Mouse (Mus musculus) left cerebral cortex, adult 11 months (tissue): ENCODE data around the gene Ift140.

ENCODE experiments used
- DNase-seq: peaks from one replicate; pipeline ENCODE4 v3.0.0; 2022; ENCODE audit warnings: low spot score

The Ift140 gene

DNA sequence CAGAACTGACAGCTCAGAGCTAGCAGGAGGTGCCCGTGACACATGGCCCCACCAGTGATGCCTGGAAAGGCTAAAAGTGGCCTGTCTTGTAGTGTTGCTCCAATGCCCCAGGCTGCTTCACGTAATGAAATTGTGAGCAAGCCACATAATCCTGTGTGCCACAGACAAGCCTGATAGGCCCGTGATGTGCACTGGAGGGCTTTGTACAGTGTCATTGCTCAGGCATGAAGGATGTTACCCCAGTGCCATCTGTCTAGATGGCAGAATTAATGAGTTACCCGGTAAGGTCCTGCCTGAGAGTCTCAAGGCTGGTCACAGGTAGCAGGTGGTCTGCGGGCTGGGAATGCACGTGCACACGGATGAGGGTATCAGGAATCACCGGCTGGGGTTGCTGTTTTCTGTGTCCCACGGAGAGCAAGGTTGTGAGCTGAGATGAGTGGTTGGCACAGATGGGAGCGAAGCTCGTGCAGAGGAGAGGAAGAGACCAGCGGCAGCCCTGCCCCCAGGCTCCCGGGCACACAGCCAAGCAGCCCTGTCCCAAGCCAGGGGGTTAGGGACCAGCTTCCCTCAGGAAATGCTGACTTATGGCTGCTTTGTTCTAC is 62.0 kb downstream of the Ift140 start:
- DNase-seq = no peak

DNA sequence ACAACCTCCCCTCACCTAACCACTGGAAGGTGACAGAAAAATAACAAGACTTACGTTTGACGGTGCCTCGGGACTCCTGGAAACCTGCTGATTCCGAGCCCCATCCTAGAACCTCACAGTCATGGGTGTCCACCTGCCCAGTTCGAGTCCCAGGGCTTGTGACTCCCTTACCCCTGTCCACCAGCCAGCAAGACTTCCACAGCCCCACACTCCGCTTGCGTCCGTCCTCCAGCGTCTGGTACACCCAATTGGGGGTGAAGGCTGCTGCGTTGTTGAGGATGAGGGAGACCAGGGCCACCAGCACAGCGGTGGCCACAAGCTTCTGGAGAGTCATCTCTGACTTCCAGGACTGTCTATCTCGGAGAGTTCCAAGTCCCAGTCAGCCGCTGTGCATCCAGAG is 64.3 kb downstream of the Ift140 start:
- DNase-seq = no peak

DNA sequence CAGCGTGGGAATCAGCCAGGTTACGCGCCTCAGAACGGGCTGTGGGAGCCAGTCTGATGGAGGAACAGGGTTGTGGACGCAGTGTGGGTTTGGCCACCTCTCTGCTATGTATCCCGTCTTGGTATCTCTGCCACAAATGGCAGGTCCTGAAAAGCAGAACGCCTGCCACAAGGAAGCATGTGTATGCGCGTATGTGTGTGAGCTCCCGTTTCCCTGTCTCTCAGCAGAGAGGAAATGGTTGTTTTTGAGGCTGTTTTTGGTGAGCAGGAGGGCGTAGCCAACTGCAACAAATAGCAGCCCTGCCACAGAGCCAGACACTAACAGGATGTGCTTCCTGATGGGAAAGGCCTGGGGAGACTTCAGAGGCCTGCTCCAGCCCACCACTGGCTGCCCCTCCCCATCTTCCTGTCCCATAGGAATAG is 65.1 kb downstream of the Ift140 start:
- no peak for DNase-seq

DNA sequence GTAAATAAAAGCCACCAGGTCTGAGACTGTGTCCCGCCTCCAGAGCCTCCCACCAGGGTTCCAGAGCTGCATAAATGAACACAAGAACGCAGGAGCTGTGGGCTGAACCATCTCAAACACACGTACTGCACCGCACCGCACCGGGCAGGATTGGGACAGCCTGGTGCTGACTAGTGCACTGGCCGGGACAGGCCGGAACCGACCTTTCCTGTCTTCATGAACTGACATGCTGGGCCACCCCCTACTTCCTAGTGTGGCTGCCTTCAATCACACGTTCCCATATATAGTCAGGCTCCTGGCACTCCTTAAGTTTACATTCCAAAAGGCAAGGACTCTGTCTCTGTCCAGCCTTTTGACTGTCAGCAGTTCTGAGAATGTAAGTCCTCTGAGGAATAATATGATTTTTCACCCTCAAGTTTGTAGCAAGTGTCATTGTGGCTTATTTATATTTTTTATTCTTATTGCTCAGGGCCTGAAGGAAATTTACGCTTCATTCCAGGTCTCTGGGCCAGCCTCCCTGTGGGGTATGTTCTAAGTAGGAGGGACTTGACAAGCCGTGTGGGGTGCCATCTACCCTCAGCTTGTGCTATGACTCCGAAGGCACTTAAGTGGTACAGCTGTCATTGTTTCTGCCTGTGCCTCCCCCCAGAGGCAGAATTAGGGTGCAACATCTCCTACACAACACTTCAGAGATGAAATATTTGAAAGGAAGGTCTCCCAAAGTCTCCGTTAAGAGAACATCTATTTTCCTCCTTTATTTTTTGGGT is 66.4 kb downstream of the Ift140 start:
- no peak for DNase-seq

DNA sequence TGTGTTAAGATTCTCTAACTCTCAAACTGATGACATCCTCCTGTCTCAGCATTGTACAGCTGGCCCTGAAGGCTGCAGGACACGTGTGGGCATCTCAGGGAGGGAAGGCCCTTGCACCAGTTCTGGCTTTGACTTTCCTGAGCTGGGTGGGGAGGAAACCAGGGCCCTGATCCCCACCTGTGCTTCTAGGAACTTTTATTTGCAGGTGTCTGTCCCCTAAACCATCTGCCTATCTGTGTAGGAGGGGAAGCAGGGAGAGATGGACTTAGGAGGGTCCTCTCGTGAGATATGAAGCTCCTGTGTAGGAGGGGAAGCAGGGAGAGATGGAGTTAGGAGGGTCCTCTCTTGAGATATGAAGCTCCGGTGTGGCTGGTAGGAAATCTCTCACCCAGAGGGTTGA is 67.0 kb downstream of the Ift140 start:
- DNase-seq = no peak

DNA sequence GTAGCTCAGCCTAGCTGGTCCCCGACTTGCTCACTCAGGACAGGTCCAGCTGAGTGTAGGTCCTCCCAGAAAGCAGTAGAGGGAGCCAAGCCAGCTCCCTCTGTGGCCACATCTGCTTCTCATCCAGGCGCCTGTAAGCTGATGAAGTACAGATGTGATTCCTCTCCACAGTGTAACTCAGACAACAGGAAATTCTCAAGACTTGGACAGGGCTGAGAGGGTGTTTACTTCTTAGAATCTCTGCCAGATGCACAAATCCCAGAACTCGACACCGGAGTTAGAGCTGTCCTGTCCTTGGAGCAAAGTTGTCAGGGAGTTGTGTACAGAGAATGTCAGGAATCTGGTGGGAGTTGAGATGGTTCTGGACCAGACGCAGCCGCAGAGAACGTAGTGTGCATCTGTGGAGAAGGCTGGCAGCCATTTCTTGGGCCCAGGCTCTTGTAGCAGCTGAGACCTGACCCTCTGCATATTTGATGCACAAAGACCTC is 67.6 kb downstream of the Ift140 start, which contains the start of gene Tmem204:
Tmem204 (minus strand) TSS at position 148 of the 488 bp plus-strand sequence.
- no peak for DNase-seq

DNA sequence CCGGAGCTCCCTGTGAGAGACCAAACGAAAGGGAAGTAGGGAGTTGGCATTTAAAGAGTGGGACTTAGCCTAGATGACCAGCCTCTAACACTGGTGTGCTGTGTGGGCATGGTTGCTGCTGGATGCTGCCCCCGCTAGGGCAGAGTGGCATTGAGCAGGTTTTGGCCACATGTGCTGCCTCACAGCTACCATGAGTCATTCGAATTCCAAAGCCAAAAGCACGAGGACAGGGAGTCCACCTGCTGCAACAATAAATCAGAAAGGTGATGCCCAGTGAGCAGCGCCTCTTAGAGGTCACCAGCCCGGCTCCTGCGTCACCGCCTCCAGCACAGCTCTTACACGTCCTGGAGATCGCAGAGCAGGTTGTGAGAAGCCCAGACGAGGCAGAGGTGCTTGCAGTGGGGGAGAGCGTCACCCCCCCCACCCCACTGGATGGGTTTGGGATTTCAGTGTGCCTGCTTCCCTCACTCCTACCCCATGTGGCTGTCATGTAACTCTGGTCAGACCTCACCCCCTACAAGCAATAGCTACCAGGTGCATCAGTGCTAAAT is 69.0 kb downstream of the Ift140 start:
- no peak for DNase-seq

DNA sequence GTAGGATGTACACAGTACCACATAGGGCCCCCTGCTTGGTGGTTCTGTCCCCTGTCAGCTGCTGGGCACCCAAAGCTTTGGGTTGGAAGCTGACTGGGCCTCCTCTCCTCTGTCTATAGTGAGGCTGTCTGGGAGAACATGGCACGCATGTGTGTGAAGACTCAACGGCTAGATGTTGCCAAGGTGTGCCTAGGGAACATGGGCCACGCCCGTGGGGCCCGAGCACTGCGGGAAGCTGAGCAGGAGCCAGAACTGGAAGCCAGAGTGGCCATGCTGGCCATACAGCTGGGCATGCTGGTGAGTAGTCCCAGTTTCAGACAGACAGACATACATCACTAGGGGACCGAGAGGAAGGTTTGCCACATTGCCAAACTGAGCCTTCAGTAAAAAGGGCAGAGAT is 70.8 kb downstream of the Ift140 start:
- DNase-seq = no peak

DNA sequence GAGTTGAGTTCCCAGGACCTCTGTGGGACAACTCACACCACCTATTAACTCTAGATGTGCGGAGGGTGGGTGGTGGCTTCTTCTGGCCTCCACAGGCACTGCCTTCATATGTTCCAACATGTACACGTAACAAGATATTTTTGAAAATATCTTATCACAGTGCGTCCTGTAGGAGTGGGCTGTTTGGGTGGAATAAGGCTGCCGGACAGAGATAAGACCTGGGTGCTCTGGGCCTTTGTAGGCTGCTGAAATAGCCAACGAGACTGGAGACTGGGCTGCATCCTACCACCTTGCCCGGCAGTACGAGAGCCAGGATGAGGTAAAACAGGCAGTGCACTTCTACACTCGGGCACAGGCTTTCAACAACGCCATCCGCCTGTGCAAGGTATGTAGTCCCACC is 73.3 kb downstream of the Ift140 start:
- no peak for DNase-seq

DNA sequence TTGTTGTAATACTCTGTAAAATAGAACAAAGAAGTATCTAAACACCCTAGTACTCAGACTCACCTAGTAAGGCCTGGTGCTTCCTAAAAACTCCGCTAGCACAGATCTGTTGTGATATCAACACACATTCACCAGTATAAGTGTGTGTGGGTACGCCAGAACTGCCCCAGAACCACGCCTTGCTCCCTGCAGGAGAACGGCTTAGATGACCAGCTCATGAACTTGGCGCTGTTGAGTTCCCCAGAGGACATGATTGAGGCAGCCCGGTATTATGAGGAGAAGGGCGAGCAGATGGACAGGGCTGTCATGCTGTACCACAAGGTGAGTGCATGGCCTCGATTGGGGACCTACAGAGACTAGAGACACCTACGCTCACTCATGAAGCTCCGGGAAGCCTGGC is 74.6 kb downstream of the Ift140 start:
- no peak for DNase-seq

DNA sequence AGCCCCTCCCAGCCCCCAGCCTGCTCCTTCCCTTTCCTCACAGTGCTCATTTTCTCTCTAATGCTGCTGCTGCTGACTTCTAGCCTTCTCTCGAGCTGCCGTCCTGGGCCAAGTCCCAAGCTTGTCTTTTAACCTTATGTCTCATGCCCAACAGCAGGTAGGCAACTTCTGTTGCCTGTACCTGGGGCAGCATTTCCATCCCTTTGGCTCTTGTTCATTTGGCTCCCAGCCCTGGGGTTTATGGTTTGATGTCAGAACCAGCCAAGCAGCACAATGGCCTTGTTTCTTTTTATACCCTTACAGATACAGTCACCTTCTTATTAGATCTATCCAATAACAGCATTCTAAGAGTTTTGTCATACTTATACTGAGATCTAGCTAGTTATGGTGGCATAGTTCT is 80.3 kb downstream of the Ift140 start:
- DNase-seq = no peak

DNA sequence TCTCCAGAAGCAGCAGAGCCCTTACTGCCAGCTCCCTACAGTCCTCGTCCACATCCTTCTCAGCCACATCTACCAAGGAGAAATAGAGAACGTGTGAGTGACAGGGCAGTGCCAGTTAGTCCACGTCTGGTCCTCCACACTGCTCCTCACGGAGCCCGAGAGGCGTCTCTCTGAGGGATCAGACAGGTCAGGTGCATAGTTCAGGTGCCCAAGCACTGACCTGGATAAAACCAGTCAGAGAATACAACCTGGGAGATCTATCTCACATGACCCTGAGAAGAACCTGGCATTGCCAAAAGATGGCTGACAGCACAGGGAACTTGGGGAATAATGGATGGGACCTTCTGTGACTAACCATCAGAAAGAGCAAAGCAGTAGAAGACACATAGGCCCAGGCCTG is 84.2 kb downstream of the Ift140 start:
- DNase-seq = no peak

DNA sequence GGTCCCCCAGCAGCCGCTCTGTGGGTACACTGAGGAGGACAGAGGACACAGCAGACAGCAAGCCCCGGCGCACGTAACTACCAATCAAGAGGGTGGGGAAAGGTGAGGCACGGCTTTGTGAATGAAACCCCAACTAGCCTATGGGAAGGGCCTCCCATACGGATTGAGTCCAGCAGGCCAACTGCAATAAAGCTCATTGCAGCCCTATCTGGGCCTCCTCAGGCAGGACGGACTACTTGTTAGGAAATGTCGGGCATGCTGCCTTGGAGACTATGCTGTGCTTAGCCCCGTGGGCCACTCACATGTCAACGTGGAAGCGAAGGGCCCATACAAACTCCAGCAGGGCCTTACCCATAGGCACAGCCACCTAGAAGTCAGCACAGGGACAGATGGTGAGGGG is 85.5 kb downstream of the Ift140 start:
- no peak for DNase-seq

DNA sequence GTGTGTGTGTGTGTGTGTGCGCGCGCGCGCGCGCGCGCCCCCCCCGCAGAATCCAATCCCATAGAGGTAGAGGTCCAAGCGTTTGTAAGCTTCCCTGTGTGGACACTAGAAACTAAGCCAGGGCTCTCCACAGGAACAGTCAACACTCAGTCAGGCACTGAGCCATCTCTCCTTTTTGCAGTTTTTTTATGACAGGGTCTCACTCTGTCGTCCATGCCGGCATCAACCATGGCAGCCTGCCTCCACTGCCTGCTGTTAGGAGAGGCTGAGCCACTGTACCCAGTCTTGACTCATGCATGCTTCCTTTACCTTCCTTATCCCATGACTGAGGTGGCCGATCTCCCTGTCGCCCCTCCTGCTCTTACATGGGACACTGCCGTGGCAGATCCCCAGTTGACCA is 91.9 kb downstream of the Ift140 start:
- DNase-seq = no peak

DNA sequence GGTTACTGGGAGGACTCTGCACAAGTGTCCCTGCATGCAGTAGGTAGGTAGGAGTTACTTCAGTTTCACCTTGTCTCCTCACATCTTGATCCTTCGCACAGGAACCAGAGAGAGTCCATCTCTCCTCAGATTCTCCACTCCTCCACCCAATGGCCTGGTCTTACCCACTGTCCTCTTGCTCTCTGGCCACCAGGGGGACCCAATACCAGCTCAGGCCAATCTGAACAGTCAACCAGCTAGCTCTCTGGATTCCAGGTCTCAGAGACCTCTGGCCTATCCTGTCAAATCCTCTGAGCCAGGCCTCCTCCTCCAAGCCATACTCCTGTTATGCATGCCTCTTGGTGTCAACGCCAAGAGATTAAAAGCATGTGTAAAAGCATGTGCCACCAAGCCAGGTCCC is 93.7 kb downstream of the Ift140 start:
- no peak for DNase-seq

DNA sequence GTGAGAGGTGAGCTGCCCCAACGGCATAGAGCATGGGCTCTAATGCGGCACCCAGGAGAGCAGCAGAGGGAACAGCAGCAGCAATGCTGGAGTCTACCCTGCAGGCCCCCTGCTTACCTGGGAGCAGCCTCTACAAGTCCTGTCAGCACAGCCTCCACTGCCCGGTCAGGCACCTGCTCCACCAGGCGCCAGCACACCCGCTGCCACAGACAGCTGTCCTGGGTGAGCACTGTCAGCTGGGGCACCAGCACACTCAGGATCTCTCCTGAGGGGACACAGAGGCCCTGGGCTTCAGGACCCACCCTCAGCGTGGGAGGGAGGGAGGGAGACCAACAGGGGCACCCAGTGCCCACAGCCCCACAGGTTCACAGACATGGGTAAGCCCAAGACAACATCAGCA is 94.7 kb downstream of the Ift140 start:
- no peak for DNase-seq

DNA sequence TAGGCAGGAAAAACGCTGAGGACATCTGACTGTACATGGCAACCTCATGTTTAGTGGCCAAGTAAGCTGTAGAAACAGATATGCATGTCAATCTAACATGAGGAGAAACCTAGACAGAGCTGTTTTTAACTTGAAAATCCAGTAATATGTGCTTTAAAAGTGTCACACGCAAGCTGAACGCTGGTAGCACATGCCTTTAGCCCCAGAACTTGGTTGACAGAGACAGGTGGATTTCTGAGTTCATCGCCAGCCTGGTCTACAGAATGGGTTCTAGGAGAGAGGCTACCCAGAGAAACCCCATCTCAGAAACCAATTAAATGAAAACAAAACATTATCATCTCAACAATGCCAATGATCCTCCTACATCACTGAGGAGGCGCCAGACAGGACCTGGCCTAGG is 95.3 kb downstream of the Ift140 start:
- DNase-seq = no peak

DNA sequence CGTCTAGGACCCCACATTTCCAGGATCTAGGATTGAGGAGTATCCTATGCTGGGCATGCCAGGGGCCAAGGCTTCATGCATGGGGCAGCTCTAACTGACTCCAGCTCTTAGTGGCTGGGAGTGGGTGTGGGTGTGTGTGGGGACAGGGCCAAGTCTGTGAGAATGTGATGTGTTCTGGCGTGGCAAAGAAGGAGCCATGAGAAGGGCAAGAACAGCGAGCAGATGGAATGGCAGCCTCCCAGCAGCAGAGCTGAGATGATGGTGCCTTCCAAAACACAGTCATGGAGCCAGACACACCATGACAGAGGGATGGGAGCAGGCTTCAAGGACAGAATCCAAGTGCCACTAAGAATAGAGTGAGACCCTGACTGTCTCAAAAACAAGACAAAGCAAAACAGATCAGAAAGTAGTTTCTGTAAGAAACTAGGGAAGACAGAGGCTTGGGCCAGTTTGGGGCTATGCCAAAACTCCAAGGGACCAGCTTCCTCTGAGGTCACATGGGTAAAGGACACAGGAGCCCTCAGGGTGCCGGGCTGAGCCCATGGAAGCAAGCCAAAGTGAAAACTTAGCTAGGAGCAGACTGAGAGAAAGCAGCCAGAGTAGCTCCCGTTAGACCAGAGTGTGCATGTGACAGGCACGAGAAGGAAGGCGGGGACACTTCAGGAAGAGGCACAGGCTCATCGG is 96.0 kb downstream of the Ift140 start:
- no peak for DNase-seq

DNA sequence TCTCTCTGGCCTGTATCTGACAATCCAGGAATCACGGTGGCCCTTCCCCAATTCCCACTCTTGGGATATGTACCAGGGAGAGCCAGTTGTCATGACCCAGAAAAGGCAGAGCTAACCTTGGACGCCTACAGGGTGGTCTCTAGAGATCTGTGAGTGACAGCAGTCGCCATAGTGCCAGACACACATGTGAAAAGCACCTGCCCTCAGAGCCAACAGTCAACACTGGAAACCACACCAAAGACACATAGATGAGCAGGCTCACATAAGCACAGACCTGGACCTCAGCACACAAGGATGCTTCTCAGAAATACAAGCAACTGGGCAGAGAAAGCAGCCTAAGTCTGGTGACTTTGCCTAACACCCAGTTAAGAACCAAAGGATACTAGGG is 96.5 kb downstream of the Ift140 start:
- no peak for DNase-seq

DNA sequence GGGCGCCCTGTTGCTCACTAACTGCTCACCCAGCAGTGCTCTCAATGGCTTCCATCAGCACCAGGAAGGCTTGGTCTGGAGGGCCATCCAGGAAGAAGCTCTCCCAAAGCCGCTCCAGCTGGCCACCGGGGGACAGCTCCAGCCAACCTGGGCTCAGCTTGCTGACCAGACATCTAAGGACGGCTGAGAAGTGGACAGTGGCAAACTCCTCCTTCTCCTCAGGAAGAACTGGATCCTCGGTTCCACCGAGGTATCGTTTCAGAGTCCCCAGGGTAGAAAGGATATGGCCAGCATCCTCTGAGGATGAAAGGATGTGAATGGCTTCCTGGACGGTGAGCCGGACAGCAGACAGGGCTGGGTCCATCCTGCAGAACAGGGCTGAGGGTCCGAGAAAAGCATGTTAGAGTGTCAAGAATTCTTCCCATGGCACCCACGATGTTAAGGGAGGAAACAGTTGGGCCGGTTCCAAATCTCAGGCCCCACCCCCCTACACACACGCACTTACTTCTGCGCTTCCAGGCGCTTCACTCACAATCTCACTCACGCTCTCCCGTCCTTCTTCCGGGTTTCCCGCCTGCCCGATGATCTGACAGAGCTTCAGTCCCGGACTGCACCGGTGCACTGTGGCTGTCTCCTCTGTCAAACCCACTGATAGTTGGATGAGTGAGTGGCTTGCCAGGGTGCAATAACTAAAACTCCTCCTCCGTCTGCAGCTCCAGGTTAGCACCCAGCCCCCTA is 99.2 kb downstream of the Ift140 start:
- no peak for DNase-seq

DNA sequence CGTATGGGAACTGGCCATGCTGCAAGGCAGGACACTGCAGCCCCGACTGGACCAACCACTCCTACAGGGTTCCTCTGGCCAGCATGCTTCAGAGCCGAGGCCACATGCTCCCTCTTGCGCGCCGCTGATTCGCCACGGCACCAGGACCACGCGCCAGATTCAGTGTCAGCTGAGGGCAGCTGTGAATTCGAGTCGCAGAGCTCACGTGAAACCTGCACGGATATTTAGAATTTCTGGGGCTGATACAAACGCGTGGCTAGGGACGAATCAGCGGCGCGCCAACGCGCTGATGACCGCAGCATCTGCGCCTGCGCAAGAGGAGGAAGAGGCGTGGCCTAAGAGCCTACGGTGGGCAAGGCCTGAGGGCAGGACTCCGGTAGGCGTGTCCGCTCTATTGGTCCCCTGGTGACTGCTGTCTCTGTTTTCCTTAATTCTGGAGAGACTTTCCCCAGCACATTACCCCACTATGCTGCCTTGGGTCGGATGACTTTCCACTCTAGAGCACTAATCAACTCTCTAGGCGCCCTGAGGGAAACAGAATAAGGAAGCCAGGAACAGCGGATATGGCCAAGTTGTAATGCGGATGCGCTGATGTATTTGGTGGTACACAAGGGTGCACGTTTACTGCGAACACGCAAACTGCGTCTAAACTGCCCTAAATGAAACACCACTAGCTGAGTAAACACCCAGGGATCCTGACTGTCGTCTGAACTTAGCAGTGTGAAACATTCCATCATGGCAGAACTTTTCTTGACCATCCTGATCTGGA is 100.0 kb downstream of the Ift140 start, which contains the start of gene Telo2:
Telo2 (minus strand) TSS at position 304 of the 769 bp plus-strand sequence.
- peak; percentile 85 for DNase-seq
